Mouse (Mus musculus): ENCODE measurements at regions not wholly inside any gene's neighbourhood (a gene's known extent, or its start where the extent isn't known, plus 50 kb on each side); places are given as distances from the start of the nearest gene placed in this dataset.

GRCm38 (mm10) chr10:67712665-67713064 is 163.9 kb upstream of the Ado start:
- no peak for DNase-seq (ENCODE audit: low spot score)
- no peaks in the 10 kb centered on the region for H3K36me3 ChIP-seq (replicated peaks; ENCODE audit: control insufficient read depth, insufficient read depth, low read depth, low read length)
- ATAC-seq (replicated peaks; ENCODE audit: insufficient number of reproducible peaks, low FRiP score, low TSS enrichment, low read depth) = no peak
- no peaks in the 10 kb centered on the region for H3K9me3 ChIP-seq (replicated peaks; ENCODE audit: control insufficient read depth, low read length)
- H3K9ac ChIP-seq (replicated peaks; ENCODE audit: low read length) = no peak overlapping the region
- H3K4me2 ChIP-seq (ENCODE audit: low read depth, low read length) = no peak overlapping the region
- H3K4me3 ChIP-seq (ENCODE audit: low read depth, low read length) = no peak overlapping the region
- no peaks in the 10 kb centered on the region for H3K27me3 ChIP-seq (ENCODE audit: control insufficient read depth, insufficient read depth, low read length)
- 80% methylated on average over 6 of the region's 6 CpGs for WGBS
- H3K4me1 ChIP-seq (ENCODE audit: control insufficient read depth, insufficient read depth, low read length) = no peaks in the 10 kb centered on the region
- no peak overlapping the region for H3K27ac ChIP-seq (replicated peaks; ENCODE audit: low read depth, low read length)

GRCm38 (mm10) chr10:67711961-67712360 is 163.2 kb upstream of the Ado start:
- no peak overlapping the region for H3K4me2 ChIP-seq (ENCODE audit: low read depth, low read length)
- no peaks in the 10 kb centered on the region for H3K27me3 ChIP-seq (ENCODE audit: control insufficient read depth, insufficient read depth, low read length)
- H3K9me3 ChIP-seq (replicated peaks; ENCODE audit: control insufficient read depth, low read length) = no peaks in the 10 kb centered on the region
- no peak overlapping the region for H3K9ac ChIP-seq (replicated peaks; ENCODE audit: low read length)
- no peaks in the 10 kb centered on the region for H3K4me1 ChIP-seq (ENCODE audit: control insufficient read depth, insufficient read depth, low read length)
- H3K27ac ChIP-seq (replicated peaks; ENCODE audit: low read depth, low read length) = no peak overlapping the region
- no peaks in the 10 kb centered on the region for H3K36me3 ChIP-seq (replicated peaks; ENCODE audit: control insufficient read depth, insufficient read depth, low read depth, low read length)
- ATAC-seq (replicated peaks; ENCODE audit: insufficient number of reproducible peaks, low FRiP score, low TSS enrichment, low read depth) (no peak), DNase-seq (ENCODE audit: low spot score) (no peak)
- 91% methylated on average over 3 of the region's 3 CpGs for WGBS
- H3K4me3 ChIP-seq (ENCODE audit: low read depth, low read length) = no peak overlapping the region

- H3K4me3 ChIP-seq (ENCODE audit: low read depth, low read length) = no peak overlapping the region
- no peaks in the 10 kb centered on the region for H3K36me3 ChIP-seq (replicated peaks; ENCODE audit: control insufficient read depth, insufficient read depth, low read depth, low read length)
- no peak for ATAC-seq (replicated peaks; ENCODE audit: insufficient number of reproducible peaks, low FRiP score, low TSS enrichment, low read depth)
- no peak overlapping the region for H3K4me2 ChIP-seq (ENCODE audit: low read depth, low read length)
- H3K4me1 ChIP-seq (ENCODE audit: control insufficient read depth, insufficient read depth, low read length) = no peaks in the 10 kb centered on the region
- H3K27me3 ChIP-seq (ENCODE audit: control insufficient read depth, insufficient read depth, low read length) = no peaks in the 10 kb centered on the region
- no peak overlapping the region for H3K9ac ChIP-seq (replicated peaks; ENCODE audit: low read length)
- no peak overlapping the region for H3K27ac ChIP-seq (replicated peaks; ENCODE audit: low read depth, low read length)
- DNase-seq (ENCODE audit: low spot score) = no peak
- no peaks in the 10 kb centered on the region for H3K9me3 ChIP-seq (replicated peaks; ENCODE audit: control insufficient read depth, low read length)
- WGBS = 76% methylated on average over 7 of the region's 7 CpGs
Measured at GRCm38 (mm10) chr10:67706436-67706835, 157.7 kb upstream of the Ado start.

- H3K27ac ChIP-seq (replicated peaks; ENCODE audit: low read depth, low read length) = no peak overlapping the region
- no peak overlapping the region for H3K9ac ChIP-seq (replicated peaks; ENCODE audit: low read length)
- ATAC-seq (replicated peaks; ENCODE audit: insufficient number of reproducible peaks, low FRiP score, low TSS enrichment, low read depth) = no peak
- H3K4me2 ChIP-seq (ENCODE audit: low read depth, low read length) = no peak overlapping the region
- H3K4me3 ChIP-seq (ENCODE audit: low read depth, low read length) = no peak overlapping the region
- WGBS = 68% methylated on average over 9 of the region's 9 CpGs
- H3K36me3 ChIP-seq (replicated peaks; ENCODE audit: control insufficient read depth, insufficient read depth, low read depth, low read length) = no peaks in the 10 kb centered on the region
- no peaks in the 10 kb centered on the region for H3K9me3 ChIP-seq (replicated peaks; ENCODE audit: control insufficient read depth, low read length)
- no peak for DNase-seq (ENCODE audit: low spot score)
- H3K27me3 ChIP-seq (ENCODE audit: control insufficient read depth, insufficient read depth, low read length) = no peaks in the 10 kb centered on the region
- no peaks in the 10 kb centered on the region for H3K4me1 ChIP-seq (ENCODE audit: control insufficient read depth, insufficient read depth, low read length)
Measured at GRCm38 (mm10) chr10:67702783-67703455, 154.2 kb upstream of the Ado start.

GRCm38 (mm10) chr10:67697401-67698195 is 148.8 kb upstream of the Ado start:
- no peaks in the 10 kb centered on the region for H3K36me3 ChIP-seq (replicated peaks; ENCODE audit: control insufficient read depth, insufficient read depth, low read depth, low read length)
- H3K9ac ChIP-seq (replicated peaks; ENCODE audit: low read length) = no peak overlapping the region
- H3K4me3 ChIP-seq (ENCODE audit: low read depth, low read length) = no peak overlapping the region
- no peak overlapping the region for H3K4me2 ChIP-seq (ENCODE audit: low read depth, low read length)
- no peaks in the 10 kb centered on the region for H3K27me3 ChIP-seq (ENCODE audit: control insufficient read depth, insufficient read depth, low read length)
- ATAC-seq (replicated peaks; ENCODE audit: insufficient number of reproducible peaks, low FRiP score, low TSS enrichment, low read depth) (no peak), DNase-seq (ENCODE audit: low spot score) (no peak)
- no peaks in the 10 kb centered on the region for H3K9me3 ChIP-seq (replicated peaks; ENCODE audit: control insufficient read depth, low read length)
- H3K27ac ChIP-seq (replicated peaks; ENCODE audit: low read depth, low read length) = no peak overlapping the region
- no peaks in the 10 kb centered on the region for H3K4me1 ChIP-seq (ENCODE audit: control insufficient read depth, insufficient read depth, low read length)
- 78% methylated on average over 16 of the region's 16 CpGs for WGBS

DNA sequence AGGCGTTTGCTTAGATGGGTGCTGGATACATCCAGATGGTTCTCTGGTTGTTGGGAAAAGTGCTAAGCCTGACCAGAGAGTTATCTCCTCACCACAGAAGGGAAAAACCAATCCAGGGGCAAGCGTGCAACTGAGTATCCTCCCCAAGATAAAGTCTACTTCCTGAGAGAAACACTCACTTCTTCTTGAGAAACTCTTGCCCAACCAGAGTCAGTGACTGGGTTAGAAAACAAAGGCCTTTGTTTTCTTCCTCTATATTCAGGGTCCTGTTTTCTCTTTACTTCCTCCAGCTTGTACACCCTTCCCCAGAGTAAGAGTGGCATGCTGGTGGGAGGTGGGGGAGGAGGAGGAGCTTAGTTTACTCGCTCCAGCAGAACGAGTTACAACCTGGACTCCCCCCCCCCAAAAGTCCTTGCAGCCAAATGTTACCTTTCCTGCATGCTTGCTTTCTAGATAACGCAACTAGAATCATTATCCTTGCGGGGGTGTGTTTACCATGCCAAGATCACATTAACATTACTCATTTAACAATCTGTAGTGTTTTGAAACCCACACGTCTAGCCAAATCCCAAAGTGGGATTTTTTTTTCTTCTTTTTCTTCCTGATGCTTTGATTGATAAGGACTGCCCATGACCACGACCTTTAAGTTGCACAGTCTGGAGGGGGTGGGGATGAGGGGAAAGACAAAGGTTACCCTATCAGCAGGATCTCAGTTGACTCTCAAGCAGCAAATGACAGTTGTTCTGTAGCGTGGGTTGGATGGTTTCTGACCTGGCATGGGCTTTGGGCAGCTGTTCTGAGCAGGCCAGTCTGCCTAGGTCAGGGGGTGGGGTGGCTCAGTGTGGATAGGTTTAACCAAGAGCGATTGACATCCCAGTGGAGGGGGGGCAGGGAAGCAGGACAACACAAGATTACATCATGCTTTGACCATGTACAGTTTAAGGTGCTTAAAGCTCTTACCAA is 147.4 kb upstream of the Ado start:
- ATAC-seq (replicated peaks; ENCODE audit: insufficient number of reproducible peaks, low FRiP score, low TSS enrichment, low read depth) (no peak), DNase-seq (ENCODE audit: low spot score) (no peak)
- H3K4me2 ChIP-seq (ENCODE audit: low read depth, low read length) = no peak overlapping the region
- H3K36me3 ChIP-seq (replicated peaks; ENCODE audit: control insufficient read depth, insufficient read depth, low read depth, low read length) = no peaks in the 10 kb centered on the region
- no peak overlapping the region for H3K9ac ChIP-seq (replicated peaks; ENCODE audit: low read length)
- H3K9me3 ChIP-seq (replicated peaks; ENCODE audit: control insufficient read depth, low read length) = no peaks in the 10 kb centered on the region
- H3K27ac ChIP-seq (replicated peaks; ENCODE audit: low read depth, low read length) = no peak overlapping the region
- WGBS = 45% methylated on average over 10 of the region's 10 CpGs
- no peaks in the 10 kb centered on the region for H3K27me3 ChIP-seq (ENCODE audit: control insufficient read depth, insufficient read depth, low read length)
- no peaks in the 10 kb centered on the region for H3K4me1 ChIP-seq (ENCODE audit: control insufficient read depth, insufficient read depth, low read length)
- H3K4me3 ChIP-seq (ENCODE audit: low read depth, low read length) = no peak overlapping the region

DNA sequence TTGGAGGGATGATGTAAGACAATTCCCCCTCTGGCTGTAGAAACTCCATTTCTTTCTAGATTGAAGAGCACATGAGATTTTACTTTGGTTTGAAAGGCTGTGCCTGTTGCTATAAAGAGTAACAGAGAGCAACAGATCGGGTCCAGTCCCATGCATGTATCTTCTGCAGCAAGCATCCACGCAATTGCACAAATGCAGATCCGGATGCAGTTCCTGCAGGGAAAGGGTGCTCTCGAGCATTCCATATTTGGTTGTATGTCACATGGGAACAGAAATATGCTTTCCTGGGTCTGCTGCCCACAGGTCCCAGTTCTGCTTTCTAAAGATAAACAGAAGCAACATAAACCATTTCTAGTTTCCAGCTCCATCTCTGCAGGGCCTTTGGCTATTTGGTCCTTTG is 146.0 kb upstream of the Ado start:
- Histone ChIP-seq H3K9ac (replicated peaks; ENCODE audit: low read length) (no peak overlapping the region), H3K27me3 (ENCODE audit: control insufficient read depth, insufficient read depth, low read length) (no peaks in the 10 kb centered on the region), H3K4me2 (ENCODE audit: low read depth, low read length) (no peak overlapping the region), H3K27ac (replicated peaks; ENCODE audit: low read depth, low read length) (no peak overlapping the region), H3K4me1 (ENCODE audit: control insufficient read depth, insufficient read depth, low read length) (no peaks in the 10 kb centered on the region), H3K9me3 (replicated peaks; ENCODE audit: control insufficient read depth, low read length) (no peaks in the 10 kb centered on the region), H3K4me3 (ENCODE audit: low read depth, low read length) (no peak overlapping the region), H3K36me3 (replicated peaks; ENCODE audit: control insufficient read depth, insufficient read depth, low read depth, low read length) (no peaks in the 10 kb centered on the region)
- DNase-seq (ENCODE audit: low spot score) = no peak
- WGBS = 88% methylated on average over 4 of the region's 4 CpGs
- ATAC-seq (replicated peaks; ENCODE audit: insufficient number of reproducible peaks, low FRiP score, low TSS enrichment, low read depth) = no peak

All from embryonic facial prominence, embryonic 11.5 days (tissue).